Mouse (Mus musculus): ENCODE measurements around the gene Axin2. TPM values are rescaled to one million over a fixed set of nuclear protein-coding genes. Genes with fewer than 3 reads are reported as not detected.
"Not testable (repeated sequence)": the region's sequence is repeated elsewhere in the genome, so short reads cannot be mapped to it uniquely, and the experiment has no call there.

Gene Axin2
- total RNA-seq (2014; fragmentation: Nextera tagmentation) (1.3 and 5.7 TPM in 2 replicates), total RNA-seq (2017) (0.38 and 2.0 TPM in 2 replicates)

- ATAC-seq (replicated peaks; ENCODE audit: low FRiP score, low TSS enrichment, poor library complexity, severe bottlenecking): peak; percentile 95
Measured at GRCm38 (mm10) chr11:108920158-108920635, at the start of gene Axin2. Axin2 (plus strand) TSS chr11:108920349.

- not testable (repeated sequence) for ATAC-seq (replicated peaks; ENCODE audit: low FRiP score, low TSS enrichment, poor library complexity, severe bottlenecking)
Measured at GRCm38 (mm10) chr11:108871284-108871683, 48.9 kb upstream of the Axin2 start.

DNA sequence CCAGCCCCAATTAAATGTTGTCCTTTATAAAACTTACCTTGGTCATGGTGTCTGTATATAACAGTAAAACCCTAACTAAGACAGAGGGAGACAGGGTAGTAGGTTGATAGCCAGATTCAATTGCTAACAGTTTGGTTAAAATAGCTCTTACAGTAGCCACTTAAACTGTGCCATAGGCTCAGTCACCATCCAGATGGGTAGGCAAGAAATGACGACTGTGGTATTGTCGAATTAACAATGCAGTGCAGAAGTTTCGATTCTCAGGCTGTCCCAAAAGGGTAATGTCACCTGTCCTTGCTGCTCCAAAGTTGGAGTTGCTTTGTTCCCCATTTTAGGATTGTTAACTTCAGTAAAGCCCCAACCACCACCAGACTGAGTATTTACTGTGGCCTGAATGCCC, 48.4 kb upstream of the Axin2 start:
- ATAC-seq (replicated peaks; ENCODE audit: low FRiP score, low TSS enrichment, poor library complexity, severe bottlenecking): no peak

DNA sequence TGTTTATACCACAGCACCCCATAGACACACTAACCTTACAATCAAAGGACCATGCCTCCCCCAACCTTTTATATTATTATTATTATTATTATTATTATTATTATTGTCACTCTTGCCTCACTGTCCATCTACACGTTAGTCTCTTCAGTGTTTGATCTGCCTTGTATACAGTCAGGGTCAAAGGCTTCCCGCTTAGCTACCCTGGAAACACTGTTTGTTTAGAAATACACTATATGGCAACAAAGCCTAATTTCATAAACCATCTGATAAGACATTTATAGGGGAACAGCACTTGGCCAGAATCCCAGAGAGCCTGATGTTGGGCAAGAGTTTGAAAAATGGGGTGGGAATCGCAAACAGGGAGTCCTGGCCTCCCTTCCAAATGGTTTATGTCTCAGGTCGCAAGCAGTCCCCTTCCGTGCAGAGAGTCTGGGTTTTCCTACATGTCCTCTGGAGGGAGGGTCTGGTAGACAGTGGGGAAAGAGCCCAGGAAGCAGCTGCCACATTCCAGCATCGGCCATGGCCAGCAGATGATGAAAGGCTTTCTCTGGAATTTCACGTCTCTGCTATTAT, 43.4 kb upstream of the Axin2 start:
- no peak for ATAC-seq (replicated peaks; ENCODE audit: low FRiP score, low TSS enrichment, poor library complexity, severe bottlenecking)

DNA sequence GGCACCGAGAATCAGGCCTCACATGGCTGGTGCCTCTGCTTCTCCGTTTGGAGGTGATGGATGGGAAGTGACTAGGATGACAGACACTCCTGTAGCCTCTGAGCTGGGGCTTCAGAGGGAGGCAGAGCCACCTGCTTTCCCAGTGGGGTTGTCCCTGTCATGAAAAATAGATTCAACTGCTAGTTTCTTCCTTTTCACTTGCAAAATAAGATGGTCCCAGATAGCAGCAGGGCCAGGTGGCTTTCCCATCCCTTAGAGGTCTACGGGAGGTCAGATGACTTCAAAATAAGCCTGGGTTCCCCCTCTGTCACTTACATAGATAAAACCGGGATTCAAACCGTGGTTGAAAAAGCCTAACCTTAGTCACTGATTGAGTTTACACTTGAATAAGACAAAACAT, 42.6 kb upstream of the Axin2 start:
- no peak for ATAC-seq (replicated peaks; ENCODE audit: low FRiP score, low TSS enrichment, poor library complexity, severe bottlenecking)

DNA sequence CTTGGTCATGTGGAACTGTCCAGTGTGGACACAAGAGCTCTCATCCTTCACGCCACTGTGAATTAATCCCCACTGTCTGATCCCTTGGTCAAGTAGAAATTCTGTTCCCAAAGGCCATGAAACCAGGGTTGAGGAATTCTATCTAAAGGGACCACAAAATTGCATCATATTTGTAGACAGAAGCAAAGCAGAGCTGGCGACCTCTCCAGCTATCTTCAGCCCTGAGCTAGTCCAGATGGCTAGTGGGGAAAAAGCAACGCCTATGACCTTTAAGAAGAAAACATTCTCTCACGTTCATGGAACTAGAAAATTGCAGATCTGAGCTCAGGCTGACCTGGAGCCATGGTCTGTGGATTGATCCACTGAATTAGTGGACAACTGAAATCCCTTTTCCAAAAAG, 39.6 kb upstream of the Axin2 start:
- no peak for ATAC-seq (replicated peaks; ENCODE audit: low FRiP score, low TSS enrichment, poor library complexity, severe bottlenecking)

- no peak for ATAC-seq (replicated peaks; ENCODE audit: low FRiP score, low TSS enrichment, poor library complexity, severe bottlenecking)
Measured at GRCm38 (mm10) chr11:108881662-108882061, 38.5 kb upstream of the Axin2 start.

- ATAC-seq (replicated peaks; ENCODE audit: low FRiP score, low TSS enrichment, poor library complexity, severe bottlenecking): no peak
Measured at GRCm38 (mm10) chr11:108885276-108885896, 34.8 kb upstream of the Axin2 start.

DNA sequence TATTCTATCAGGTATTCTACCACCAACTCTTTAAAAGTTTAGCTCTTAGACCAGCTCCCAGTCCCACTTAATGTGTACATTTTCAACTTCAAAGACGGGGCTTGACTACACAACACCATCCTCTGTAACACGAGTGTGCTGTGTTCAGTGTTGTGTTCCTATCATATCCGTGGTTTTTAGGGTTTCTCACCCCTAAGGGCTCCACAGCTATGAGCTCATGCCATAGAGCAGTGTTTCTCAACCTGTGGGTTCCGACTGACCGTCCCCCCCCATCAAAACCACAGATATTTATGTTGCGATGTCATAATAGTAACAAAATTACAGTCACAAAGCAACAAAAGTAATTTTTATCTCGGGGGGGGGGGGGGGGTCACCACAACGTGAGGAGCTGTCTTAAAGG, 34.1 kb upstream of the Axin2 start:
- no peak for ATAC-seq (replicated peaks; ENCODE audit: low FRiP score, low TSS enrichment, poor library complexity, severe bottlenecking)

DNA sequence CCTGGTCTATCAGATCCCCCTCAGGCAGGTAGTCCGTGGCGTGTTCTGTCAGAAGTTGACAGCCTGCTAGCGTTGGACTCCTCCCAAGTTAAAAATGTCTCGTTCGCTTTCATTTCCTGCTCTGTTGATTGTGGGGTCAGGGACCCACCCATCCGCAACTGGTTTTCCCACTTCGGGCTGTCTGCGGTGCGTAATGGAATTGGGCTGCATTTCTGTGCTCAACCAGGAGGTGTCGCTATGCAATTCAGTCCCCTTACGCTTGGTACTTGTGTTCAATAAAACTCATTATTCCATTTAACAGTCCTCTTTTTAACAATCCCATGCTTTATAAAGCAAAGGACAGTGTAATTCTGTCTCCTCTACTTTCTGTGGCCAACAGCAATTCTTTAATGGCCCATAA, 31.0 kb upstream of the Axin2 start:
- peak; percentile 49; the same call in 1 of the 2 replicates for ATAC-seq (replicated peaks; ENCODE audit: low FRiP score, low TSS enrichment, poor library complexity, severe bottlenecking)

DNA sequence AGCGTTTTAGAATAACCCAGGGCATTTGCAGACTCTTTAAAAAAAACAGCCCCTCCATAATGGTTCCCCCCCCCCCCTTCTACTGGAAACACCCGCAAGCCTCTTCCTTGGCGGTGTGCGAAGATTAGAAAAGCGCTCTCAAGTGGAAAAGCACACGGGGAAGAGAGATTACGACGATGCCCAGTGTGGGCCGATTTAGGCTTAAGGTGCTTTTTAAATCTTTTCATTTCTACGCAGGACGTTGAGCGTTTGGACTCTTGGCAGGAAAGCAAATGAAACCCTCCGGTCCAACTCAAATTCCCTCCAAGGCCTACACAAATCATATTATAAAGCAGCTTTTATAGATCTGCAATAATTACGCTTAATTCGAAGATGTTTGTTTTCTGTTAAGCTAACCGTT, 29.6 kb upstream of the Axin2 start:
- ATAC-seq (replicated peaks; ENCODE audit: low FRiP score, low TSS enrichment, poor library complexity, severe bottlenecking): no peak

DNA sequence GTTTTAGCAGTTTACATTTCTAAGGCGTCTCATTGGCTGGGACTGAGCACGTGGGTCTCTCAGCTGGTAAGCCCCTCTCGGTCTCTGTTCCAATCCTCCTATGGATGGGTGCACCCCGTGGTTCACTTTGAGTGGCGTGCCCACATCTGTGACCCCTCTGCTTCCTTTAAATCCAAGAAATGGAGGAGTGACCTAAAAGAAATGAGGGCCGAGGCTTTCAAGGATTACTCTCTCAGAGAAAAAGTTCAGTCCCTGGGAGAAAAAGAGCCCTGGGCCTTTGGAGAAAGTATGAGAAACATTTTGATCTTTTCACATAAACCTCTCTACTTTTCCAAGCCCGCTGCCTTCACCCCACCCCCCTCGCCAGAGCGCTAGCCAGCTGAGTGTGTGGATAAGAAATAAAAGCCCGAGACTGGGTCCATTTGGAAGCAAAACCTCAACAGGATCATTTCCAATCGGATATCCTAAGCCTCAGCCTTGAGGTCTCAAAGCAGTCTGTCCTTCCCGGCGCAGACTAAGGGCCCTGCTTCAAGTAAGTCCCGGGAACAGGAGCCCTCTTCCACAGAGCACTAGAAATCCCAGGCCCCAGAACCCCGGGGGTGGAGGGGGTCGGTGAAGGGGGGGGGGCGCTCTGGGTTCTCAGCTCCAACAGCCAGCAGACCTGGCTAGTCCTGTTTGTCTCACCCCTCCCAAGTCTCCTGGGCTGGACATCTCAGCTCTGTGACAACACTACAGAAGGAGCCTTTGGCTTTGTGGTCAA, 28.9 kb upstream of the Axin2 start:
- ATAC-seq (replicated peaks; ENCODE audit: low FRiP score, low TSS enrichment, poor library complexity, severe bottlenecking): no peak

DNA sequence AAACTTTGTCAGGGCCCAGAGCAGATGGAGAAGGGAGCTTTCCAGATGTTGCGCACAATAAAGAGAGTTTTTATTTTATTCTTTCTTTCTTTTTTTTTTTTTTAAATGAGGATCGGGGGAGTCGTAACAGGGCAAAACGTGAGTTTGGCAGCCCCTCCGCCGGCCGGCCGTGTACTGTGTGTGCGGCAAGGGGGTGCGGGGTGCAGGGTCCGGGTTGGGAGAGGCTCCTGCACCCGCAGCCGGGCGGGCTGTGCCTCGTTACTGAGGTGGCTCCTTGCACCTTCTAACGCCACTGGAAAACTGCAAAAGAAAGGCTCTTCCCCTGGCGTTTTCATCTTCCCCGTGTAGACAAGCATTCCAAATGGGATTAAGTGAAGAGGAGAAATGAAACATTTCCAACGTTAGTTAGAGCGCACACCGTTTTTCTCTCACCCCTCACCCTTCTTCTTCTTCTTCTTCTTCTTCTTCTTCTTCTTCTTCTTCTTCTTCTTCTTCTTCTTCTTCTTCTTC, 28.2 kb upstream of the Axin2 start:
- no peak for ATAC-seq (replicated peaks; ENCODE audit: low FRiP score, low TSS enrichment, poor library complexity, severe bottlenecking)

- no peak for ATAC-seq (replicated peaks; ENCODE audit: low FRiP score, low TSS enrichment, poor library complexity, severe bottlenecking)
Measured at GRCm38 (mm10) chr11:108892406-108892805, 27.7 kb upstream of the Axin2 start.

DNA sequence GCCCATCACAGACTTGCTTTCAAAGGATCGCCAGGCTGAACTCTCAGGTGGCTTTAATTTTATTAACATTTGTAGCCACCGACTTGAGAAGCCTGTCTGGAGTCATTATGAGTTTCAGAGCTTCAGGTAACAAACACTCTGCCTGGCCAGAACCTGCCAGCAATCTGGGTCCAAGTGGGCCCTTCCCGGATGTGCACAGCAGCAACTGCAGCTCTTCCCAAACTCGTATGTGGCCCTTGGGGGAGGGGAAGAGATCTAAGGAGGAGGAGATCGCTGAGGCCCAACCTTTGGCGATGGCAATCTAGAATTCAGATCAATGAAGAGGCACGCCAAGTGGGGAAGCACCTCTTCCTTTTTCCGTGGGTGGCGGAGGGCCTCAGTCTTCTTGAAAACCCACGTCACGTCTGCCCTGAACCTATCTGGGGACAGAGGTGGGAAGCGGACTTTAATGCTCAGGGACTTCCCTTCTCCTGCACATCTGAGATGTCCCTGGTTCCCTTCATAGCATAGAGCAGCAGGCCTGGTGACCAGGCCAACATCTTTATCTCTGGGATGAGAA, 26.8 kb upstream of the Axin2 start:
- no peak for ATAC-seq (replicated peaks; ENCODE audit: low FRiP score, low TSS enrichment, poor library complexity, severe bottlenecking)

- no peak for ATAC-seq (replicated peaks; ENCODE audit: low FRiP score, low TSS enrichment, poor library complexity, severe bottlenecking)
Measured at GRCm38 (mm10) chr11:108893855-108894510, 26.2 kb upstream of the Axin2 start.

GRCm38 (mm10) chr11:108897034-108897433, 23.1 kb upstream of the Axin2 start:
- no peak for ATAC-seq (replicated peaks; ENCODE audit: low FRiP score, low TSS enrichment, poor library complexity, severe bottlenecking)

DNA sequence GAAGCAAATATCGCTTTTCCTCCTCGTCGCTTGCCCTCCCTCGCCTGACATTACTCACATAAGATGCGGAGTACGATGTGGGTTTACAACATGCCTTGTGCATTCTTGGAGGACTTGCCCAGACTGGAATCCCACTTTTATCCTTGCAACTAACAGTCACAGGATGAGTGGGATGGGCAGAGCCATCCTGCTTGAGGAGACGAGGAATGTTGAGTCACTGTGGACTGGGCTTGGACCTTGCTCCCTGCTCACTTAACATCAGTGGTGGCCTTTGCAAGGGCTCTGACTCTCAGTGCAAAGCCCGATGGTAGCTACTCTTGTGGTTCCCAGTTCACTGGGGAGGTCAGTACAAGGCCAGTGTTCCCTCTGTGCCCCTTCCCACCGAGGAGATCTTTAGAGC, 22.1 kb upstream of the Axin2 start:
- no peak for ATAC-seq (replicated peaks; ENCODE audit: low FRiP score, low TSS enrichment, poor library complexity, severe bottlenecking)

GRCm38 (mm10) chr11:108898483-108898882, 21.7 kb upstream of the Axin2 start:
- ATAC-seq (replicated peaks; ENCODE audit: low FRiP score, low TSS enrichment, poor library complexity, severe bottlenecking): no peak
